Mouse (Mus musculus) c-Kit-positive CD71-positive TER-119-positive erythroid progenitor cells, embryonic 14.5 days (primary cell): ENCODE data around the gene Ctcf.
A peak's percentile ranks its signal among the peaks of the same experiment; 100 is the strongest.
"Not testable (repeated sequence)": the region's sequence is repeated elsewhere in the genome, so short reads cannot be mapped to it uniquely, and the experiment has no call there.

Source experiments
- DNase-seq: peaks from one replicate; pipeline ENCODE4 v3.0.0-alpha.2; 2013; ENCODE audit warnings: low spot score

Ctcf gene

DNA sequence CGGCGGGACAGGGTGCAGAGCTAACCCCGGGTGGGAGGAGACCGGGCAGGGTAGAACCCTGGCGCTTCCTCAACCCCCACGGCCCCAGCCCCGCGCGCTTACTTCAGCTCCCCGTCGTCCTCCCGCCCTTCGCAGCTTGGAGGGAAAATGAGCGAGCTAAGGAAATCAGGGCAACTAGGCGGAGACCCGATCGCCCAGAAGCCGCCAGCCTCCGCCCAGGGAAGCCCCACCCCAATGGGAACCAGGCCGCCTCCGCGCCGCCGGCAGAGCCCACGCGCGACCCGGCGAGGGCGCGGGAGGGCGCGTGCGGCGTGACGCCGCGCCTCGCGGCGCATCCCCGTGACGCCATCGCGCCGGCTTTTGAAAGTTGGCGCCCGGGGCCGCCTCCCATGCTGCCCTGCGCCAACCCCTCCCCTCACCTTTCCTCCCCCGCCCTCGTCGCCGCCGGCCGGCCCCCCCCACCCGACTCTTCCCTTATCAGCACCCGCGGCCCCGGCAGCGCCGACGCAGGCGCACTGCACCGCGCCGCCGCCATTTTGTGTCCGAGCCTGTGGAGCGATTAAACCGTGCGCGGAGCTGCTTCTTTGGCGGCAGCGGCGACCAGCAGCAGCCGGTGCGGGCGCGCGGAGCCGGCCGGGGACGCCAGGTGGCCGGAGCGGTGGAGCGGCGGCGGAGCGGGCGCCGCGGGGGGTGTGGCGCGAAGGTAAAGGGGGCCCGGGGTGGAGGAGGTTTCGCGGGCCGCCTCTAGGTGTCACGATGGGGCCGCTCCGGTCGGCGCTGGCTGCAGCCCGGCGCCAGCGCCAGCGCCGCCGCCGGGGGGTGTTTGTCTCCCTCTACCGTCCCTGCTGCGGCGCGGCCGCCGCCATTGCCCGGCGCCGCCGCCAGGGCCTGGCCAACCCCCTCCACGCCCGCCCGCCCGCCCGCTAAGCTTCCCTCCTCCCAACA is at the start of gene Ctcf:
TSS of gene Ctcf (plus strand) at position 551 of the 945 bp plus-strand sequence.
- DNase-seq, result peak; percentile 89

DNA sequence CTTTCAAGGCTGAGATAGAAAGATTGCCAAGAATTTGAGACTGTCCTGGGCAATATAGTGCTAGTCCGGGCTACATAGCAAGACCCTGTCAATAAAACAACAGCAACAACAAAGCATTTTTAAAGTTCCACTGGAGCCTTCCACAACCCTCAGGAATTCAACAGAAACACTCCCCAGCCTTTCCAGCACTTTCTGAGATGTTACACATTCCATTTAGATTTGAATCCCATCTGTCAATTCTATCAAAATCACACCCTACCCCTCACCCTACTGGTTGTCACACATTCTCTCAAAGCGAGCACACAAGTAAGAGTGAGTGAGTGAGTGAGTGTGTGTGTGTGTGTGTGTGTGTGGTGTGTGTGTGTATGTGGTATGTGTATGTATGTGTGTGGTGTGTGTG is 43.9 kb upstream of the Ctcf start:
- no peak for DNase-seq

DNA sequence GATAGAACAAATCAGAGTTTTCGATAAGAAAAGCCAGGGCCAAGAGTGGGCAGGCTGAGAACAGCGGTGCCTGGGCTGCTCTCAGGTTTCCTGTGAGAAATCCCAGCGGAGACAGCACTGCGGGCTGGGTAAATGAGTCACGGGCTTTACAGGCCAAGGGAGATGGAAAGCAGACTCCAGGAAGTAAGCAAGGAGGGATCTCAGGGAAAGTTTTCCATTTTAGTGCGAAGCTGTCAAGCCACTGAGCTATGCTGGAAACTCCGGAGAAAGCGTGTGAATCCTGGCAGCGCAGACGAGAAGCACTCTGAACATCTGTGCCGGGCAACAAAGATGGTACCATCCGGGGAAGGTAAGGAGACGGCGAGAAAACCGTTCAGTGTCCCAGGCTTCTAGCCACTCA is 42.5 kb upstream of the Ctcf start:
- no peak for DNase-seq

GRCm38 (mm10) chr8:105594451-105595242 is 41.7 kb upstream of the Ctcf start:
- no peak for DNase-seq

DNA sequence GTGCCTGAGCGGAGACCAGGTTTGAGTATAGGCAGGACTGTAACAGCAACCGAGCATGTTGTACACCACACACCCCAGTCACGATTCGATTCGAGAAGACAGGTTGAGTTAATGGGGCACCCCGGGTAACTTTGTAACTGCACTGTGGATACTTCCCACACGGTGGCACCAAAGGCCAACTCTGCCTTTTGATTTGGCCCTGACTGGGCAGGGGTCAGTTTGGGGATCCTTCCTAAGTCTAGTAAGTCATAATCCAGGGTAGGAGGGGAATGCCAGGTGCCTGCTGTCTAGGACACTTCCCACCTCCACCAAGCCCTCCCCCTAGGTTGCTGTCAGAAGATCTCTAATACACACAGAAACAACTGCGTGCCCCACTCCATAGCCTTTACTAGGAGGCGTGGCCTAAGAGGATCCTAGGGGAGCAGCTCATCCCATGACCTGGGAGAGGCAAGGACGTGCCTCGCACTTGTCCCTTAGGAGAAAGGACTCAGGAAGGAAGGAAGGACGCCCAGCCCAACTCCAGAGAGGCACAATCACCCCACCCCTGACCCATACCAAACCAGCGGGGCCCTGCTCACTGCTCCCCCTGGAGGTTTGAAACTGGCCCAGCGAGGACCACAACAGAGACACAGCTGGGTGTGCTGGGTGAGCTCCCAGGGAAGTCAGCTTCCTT is 39.9 kb upstream of the Ctcf start:
- peak; percentile 54 for DNase-seq

DNA sequence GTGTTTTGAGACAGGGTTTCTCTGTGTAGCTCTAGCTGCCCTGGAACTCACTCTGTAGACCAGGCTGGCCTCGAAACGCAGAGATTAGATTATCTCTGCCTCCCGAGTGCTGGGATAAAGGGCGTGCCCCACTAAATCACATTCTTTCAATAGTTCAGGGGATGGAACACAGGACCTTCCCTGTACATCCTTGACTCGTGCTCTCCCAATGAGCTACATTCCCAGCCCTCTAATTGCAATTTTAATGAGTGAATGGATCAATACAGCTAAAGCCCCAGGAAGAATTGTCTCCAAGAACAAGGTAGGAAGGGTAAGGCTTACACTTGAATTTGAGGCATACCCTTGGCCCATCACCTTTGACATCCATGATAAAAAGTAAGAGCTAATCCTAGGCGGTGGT is 37.6 kb upstream of the Ctcf start:
- no peak for DNase-seq

DNA sequence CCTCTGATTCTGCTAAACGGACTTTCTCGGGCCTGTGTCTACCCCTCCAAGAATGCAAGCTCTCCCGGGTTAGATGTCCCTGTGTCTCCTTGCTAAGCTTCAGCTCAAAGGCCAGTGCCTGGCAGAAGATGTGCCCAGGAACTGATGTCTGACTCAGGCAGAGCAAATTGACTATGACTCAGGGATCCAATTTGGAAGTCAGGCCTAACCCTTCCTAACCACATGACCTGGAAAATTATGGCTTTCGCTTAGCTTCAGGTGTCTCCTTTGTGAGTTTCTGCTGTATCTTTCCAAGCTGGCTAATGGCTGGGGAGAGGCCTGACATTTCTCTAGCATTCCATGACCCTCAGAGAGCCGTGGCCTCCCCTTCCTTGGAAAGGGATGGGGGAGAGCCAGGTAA is 35.1 kb upstream of the Ctcf start:
- no peak for DNase-seq

GRCm38 (mm10) chr8:105602540-105602939 is 33.8 kb upstream of the Ctcf start:
- not testable (repeated sequence) for DNase-seq

GRCm38 (mm10) chr8:105604804-105605381 is 31.5 kb upstream of the Ctcf start, which contains the start of gene Ripor1:
Gene Ripor1 (plus strand): TSS chr8:105605255.
- DNase-seq, result peak; percentile 63

- peak; percentile 42 for DNase-seq
Measured at GRCm38 (mm10) chr8:105605491-105606188, 30.7 kb upstream of the Ctcf start.

DNA sequence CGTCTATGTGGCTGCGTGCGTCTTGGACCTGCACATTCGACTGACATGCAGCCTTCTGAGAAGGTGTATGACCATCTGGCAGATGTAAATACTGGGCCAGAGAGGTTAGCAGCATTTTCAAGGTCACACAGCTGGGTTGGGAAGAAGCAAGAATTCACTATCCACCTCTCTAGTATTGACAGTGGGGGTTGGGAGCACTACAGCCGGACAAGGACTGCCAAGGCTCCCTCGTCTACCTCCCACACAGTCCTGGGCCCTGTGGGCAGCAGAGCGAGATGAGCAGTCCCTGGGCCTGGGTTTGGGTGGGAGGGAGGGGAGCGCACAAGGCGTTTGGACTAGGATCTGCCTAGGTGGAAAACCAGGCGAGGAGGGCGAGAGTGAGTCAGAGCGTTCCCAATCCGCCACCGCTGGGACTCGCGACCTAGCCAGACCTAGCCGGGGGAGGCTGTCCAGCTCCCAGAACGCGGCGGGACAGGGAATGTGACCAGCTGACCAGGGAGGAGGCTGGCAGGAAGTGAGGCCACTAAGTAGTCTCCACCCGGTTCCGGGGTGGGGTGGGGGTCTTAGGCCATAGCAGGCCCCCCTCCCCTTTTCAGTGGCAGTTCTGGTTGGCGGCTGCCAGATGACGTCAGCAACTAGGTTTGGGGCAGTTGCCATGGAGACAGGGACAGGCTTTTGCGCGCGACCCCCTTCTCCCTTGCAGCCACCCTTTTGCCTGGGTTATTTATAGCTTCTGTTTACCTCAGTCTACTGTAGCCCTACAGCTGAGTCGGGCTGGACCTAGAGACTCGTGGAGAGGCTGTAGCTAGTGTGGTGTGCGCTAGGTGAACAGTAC is 30.0 kb upstream of the Ctcf start:
- DNase-seq, result peak; percentile 57

GRCm38 (mm10) chr8:105607062-105607461 is 29.3 kb upstream of the Ctcf start:
- no peak for DNase-seq

DNA sequence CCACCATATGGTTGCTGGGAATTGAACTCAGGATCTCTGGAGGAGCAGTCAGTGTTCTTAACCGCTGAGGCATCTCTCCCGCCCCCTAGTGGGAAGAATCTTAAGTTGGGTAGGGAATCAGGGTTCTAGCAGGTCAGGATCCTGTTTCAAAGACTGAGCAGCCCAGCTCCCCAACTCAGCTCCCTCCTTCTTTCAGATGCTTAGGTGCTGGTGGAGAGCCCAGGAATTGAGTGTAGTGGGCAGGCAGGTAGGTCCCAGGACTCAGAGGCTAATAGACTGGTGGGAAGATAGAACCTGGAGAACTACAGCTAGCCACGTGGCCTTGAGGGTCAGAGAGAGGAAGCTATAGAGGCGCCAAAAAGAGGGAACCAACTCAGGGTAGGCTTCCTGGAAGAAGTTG is 28.7 kb upstream of the Ctcf start:
- peak; percentile 63 for DNase-seq

DNA sequence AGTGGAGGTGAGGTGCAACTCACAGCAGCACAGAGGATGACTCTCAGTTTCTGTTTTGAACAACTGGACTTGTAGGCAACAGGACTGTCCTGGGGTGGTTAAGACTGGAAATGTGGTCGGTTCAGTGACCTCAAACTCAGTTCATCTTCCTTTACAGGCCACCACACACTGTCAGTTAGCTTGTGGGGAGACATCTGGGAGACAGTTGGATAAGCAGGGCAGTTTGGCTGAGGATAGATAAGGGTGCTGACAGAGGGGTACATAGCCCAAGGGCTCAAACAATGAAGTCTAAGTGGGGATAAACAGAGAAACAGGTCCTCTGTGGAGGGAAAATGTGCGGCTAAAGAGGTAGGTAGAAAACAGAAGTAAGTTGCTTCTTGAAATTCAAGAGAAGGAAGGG is 27.0 kb upstream of the Ctcf start:
- DNase-seq, result peak; percentile 60

- no peak for DNase-seq
Measured at GRCm38 (mm10) chr8:105609771-105610170, 26.6 kb upstream of the Ctcf start.

DNA sequence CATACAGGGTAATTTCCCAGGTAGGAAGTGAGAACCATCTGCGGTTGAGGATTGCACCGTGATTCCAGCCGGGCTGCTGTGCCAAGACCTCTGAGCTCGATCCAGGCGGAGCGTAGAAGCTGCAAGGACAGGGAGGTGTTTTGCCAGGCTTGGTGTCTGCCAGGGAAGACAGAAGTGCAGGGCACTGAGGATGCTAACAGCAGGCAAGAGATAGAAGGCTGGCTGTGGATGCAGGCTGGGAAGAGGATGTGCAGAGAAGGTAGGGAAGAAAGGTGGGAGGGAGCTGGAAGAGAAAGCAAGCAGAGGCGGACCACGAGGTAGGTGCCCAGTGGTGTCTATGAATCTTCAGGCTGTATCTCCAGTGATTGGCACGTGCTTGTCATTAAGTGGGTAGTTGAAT is 24.5 kb upstream of the Ctcf start:
- DNase-seq, result no peak

- DNase-seq, result no peak
Measured at GRCm38 (mm10) chr8:105613037-105613436, 23.3 kb upstream of the Ctcf start.

DNA sequence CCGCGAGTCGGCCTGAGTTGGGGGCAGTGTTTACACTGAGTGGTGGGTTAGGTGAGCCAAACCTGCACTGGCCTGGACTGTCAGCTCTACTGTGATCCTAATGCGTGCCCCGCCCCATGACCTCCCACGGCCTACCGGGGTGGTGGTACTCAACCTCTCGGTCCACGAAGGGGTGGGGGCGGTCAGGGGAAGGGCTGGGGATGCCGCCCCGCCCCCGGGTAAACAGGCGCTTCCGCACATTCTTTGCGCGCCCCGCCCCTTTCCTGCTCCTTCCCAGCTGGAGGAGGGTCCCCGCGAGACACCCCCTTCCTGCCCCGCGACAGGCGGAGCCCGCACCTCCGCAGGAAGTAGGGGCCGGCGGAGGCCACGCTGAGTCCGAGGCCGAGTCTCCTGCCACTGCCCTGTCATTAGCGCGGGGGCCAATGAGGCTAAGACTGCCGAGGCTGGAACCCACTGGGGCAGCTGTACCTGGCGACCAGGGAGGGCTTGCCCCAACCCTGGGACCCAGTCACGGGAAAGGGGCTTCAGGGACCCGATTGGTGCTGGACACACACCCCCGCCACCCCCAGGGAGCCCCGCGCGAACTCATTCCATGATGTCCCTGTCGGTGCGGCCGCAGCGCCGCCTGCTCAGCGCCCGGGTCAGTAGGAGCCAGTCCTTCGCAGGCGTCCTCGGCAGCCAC is 22.4 kb upstream of the Ctcf start:
- no peak for DNase-seq

DNA sequence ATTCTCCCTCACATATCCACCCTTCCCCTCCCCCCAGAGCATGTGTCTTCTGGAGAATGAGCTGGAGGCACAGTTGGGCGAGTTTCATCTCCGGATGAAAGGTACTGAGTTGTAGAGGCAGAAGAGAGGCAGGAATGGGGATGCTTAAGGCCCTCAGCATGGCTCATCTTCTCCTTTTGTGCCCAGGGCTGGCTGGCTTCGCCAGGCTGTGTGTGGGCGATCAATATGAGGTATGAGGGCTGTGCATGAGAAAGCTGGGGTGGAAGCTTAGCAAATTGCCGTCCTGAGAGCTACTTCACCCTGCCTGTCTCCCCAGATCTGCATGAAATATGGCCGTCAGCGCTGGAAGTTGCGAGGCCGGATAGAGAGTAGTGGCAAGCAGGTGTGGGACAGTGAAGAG is 20.4 kb upstream of the Ctcf start:
- DNase-seq, result no peak
